Mouse (Mus musculus): ENCODE measurements around the gene Acap1.
"Not testable (repeated sequence)": the region's sequence is repeated elsewhere in the genome, so short reads cannot be mapped to it uniquely, and the experiment has no call there.

Acap1 gene

GRCm38 (mm10) chr11:69870289-69871069 lies 24.9 kb downstream of the Acap1 start:
- DNase-seq, result no peak

DNA sequence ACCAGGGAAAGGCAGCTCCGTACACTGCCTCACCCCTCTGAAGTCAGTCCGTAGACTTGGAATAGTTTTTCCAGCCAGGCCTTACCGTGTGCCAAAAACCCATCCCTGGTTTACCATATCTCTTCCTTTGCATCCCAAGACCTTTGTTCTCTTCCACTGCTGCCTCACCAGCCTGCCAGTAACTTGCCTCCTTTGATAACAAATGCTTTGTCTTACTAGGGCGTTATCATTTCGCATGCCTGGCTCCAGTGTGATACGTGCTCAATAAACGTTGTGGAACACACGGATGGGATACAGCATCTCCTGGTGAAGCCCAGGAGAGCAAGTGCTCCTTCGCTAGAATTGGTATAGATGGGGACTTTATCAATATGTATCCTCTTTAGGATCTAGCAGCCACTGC lies 28.0 kb downstream of the Acap1 start:
- no peak for DNase-seq

DNA sequence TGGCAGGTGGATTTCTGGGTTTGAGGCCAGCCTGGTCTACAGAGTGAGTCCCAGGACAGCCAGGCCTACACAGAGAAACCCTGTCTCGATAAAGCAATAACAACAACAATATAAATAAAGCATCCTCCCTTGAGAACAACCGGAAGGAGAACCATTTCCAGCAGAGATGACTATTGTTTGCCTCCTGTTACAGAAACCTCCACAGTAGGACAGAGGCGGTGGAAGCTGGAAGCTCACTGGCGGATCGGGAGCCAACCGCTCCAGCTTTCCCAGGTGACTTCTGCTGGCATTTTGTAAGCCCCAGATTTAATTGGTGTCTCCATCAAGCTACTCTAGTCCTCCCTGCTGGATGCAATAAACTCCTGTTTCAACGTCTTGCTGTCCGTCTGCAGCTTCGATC lies 29.8 kb downstream of the Acap1 start:
- no peak for DNase-seq

DNA sequence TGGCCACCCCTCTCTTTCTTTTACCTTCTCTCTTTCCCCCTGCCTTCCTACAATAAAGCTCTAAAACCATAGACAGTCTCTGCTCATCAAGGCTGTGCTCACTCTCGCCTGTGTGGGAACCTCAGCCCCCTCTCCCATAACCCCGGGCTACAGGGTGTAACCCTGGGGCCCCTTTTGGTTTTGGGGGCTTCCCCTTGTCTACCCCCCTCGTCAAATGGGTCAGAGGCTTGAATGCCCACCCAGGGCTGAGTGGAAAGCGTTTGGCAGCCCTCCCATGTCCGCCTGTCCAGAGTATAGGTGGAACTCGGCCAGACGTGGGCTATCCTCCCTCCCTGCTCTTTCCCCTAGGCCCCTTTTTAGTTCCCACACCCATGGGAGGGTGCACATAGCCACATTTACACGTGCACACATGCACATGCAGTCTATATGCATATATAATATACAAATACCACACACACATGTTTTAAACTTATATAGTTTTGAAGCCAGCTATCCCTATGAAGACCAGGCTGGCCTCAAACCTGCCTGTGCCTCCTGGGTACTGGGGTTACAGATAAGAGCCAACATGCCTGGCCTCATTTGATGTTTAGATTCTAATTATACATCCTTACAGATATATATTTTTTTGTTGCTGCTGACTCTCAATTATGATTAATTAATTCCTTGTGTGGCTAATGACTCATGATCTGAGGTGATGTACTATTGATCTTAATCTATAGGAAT lies 31.0 kb downstream of the Acap1 start:
- no peak for DNase-seq

DNA sequence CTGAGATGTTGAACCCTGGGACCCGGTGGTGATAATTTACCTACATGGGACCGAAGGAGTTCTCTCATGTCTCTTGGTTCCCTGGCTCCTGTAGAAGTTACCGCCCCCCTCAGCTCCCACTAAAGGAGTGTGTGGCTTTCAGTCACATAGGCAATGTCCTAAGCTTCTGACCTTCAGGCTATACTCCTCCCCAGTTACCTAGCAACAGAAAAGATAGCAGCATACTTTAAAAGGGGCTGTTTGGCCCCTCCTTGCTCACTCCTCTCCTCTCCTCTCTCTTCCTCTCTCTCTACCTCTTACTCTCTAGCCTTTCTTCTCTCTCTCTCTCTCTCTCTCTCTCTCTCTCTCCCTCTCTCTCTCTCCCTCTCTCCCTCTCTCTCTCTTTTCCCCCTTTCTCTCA lies 31.6 kb downstream of the Acap1 start:
- DNase-seq, result not testable (repeated sequence)

GRCm38 (mm10) chr11:69858113-69858998 lies 37.0 kb downstream of the Acap1 start, which contains the start of gene Tnk1:
TSS of gene Tnk1 (minus strand) at chr11:69858730.
- DNase-seq, result peak; percentile 68

GRCm38 (mm10) chr11:69855347-69855746 lies 40.0 kb downstream of the Acap1 start:
- peak; percentile 66 for DNase-seq

- DNase-seq, result no peak
Measured at GRCm38 (mm10) chr11:69854680-69855079, 40.7 kb downstream of the Acap1 start.

- DNase-seq, result no peak
Measured at GRCm38 (mm10) chr11:69853994-69854393, 41.3 kb downstream of the Acap1 start.

DNA sequence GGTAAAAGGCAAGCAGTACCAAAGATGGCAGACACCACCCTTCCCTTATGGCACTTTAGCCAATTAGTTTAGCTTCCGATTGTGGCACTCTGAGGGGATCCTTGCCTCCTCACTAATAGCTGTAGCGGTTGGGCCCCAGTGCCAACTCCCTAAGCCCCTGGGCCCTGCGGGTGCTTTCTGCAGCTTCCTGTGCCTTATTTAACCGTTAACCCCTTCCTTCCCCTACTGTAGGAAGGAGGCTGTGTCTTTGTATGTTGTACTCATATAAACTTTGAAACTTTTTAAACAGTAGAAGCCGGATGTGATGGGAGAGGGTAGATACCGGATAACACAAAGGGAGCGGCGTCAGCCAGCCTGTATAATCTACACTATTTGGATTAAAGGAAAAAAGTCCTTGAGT lies 44.6 kb downstream of the Acap1 start:
- DNase-seq, result no peak

DNA sequence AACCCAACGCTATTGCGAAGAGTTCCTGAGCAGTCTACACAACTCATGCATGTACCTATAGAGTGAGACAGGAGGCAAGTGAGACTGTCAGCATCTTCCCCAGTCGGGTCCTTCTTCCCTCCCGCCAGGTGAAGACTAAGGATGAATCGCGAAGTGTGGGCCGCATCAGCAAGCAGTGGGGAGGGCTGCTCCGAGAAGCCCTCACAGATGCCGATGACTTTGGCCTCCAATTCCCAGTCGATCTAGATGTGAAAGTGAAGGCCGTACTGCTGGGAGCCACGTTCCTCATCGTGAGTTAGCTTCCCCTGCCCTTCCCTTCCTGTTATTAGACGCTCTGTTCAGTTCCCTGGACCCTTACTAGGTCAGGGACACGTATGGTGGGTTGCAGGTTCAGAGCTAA lies 45.5 kb downstream of the Acap1 start:
- no peak for DNase-seq

DNA sequence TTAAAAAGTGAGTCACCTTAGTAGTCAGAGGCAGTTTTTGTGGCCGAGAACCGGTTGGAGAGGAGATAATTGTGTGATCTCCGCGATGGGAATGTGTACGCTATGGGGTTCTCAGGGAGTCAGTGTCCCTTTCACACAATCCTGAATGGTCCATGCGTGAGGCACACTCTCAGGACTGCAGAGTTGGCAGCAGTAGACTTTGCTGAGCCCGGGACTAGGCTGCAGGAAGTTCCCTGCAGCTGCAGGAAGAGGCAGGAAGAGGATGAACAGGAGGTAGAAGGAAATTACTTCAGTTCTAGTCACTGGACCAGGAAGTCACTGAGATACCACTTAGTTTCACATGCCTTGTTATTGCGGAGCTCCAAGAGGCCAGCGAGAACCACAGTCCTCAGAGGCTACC lies 46.2 kb downstream of the Acap1 start:
- DNase-seq, result peak; percentile 29

- no peak for DNase-seq
Measured at GRCm38 (mm10) chr11:69848021-69848420, 47.3 kb downstream of the Acap1 start.

- peak; percentile 54 for DNase-seq
Measured at GRCm38 (mm10) chr11:69846738-69847688, 48.3 kb downstream of the Acap1 start.

DNA sequence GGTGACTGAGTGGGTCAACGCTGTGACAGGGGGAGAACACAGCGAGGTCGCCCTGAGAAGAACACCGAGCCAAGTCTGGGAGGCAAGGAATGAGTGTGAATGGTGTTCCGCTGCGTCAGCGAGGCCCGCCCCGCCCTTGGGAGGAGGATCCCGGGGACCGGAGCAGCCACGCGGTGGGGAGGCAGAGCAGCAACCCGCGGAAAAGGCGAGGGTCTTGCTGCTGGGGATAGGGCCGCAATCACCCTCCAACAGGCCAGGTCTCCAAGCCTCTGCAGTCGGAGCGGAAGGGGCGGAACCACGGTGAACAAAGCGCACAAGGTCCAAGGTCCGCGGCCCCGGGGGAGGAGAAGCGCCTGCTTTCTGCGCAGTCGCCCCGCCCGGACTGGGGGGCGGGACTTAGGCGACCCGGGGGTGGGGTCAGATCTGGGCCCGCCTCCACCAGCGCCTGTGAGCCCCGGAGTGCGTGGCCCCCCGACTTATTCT lies 49.1 kb downstream of the Acap1 start, which contains the start of gene Plscr3:
Plscr3 (plus strand) TSS at position 179 of the 483 bp plus-strand sequence.
- DNase-seq, result peak; percentile 95

GRCm38 (mm10) chr11:69838714-69839104 lies 56.6 kb downstream of the Acap1 start:
- DNase-seq, result no peak

- peak; percentile 98 for DNase-seq
Measured at GRCm38 (mm10) chr11:69837952-69838713, 57.2 kb downstream of the Acap1 start, which contains the start of gene Tmem256. TSS of gene Tmem256 (plus strand) at chr11:69838514.

GRCm38 (mm10) chr11:69837604-69837951 lies 57.8 kb downstream of the Acap1 start, which contains the start of gene Nlgn2:
TSS of gene Nlgn2 (minus strand) at chr11:69837784.
- DNase-seq, result no peak

DNA sequence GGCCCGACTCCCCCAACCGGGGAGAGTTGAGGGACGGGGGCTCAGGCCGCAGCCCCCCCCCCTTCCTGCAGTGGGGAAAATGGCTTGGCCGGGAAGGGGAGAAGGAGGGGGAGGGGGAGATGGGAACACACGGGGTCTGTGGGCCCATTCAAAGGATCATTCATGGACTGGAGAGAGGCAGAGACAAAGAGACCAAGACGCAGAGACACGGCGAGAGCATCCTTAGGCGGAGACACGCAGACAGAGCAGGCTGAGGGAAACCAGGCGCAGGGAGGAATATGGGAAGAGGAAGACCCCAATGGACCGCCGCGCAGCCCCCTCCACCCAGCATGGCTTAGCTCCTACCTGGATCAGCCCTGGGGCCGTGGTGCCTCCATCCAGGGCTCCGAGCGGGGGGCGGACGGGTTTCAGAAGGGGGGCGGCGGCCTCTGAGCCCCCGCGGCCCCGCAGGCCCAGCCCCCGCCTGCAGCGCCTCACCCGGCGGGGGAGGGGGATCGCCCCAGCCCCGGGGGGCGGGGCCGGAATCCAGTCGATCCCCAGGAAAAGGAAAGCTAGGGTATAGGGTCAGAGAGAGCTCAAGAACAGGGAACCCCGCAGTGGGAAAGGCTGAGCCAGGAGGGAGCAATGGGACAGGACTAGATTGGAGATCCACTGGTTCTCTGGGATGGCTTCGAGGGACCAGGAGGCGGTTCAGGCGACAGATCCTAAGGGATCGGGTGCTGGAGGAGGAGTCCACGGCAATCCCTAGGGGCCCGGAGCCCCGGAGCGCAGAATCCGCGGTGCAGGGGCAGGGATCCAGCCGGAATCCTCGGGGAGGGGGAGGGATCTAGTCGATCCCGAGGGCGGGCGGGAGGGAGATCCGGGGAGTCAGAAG lies 58.4 kb downstream of the Acap1 start:
- peak; percentile 50 for DNase-seq

DNA sequence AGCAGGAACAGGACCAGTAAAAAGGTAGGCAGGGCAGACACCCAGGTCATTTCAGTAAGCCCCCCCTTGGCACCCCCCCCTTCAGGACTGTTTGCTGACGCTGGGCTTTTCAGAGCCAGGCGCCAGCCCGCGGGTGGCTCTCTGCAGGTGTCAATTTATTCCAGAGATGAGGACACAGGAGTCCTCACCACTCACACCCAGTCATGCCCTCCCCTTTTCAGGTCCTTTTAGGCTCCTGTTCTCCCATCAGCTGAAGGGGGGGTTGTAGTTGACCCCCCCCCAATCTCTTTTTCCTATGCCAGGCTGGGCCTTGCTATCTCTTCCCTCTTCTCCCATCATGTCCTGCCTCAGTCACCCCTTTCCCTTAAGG lies 59.4 kb downstream of the Acap1 start:
- no peak for DNase-seq

Measured in lung, postnatal 10 days (tissue).